Mouse (Mus musculus) MEL (cell line): ENCODE data around the gene Hook2. TPM values are rescaled to one million over a fixed set of nuclear protein-coding genes. Genes with fewer than 3 reads are reported as not detected.

Experiments used
- DNase-seq: peaks from one replicate; pipeline ENCODE4 v3.0.0; 2011; ENCODE audit warnings: low read depth, low spot score
- H3K27ac ChIP-seq: 2 replicates; pipeline ENCODE4 v1.5.1; 2012; ENCODE audit warnings: low read depth, mild to moderate bottlenecking, control low read depth, low read length, moderate library complexity; ENCODE audit not compliant: control insufficient read depth
- H3K27me3 ChIP-seq, 2 experiments: fragments of 150-350 bp in 1 of 2; sonication (generic) in 1 of 2; 2 replicates each; pipeline ENCODE4 v1.6.1; 2012; ENCODE audit warnings: low read length in 2 of 2, mild to moderate bottlenecking in 2 of 2, improper control_type of control experiment in 1 of 2, moderate library complexity in 1 of 2; ENCODE audit not compliant: insufficient read depth in 2 of 2, control insufficient read depth in 1 of 2
- H3K36me3 ChIP-seq, 2 experiments: 2 replicates each; pipeline ENCODE4 v1.6.1; 2012 to 2014; ENCODE audit warnings: low read length in 2 of 2, improper control_type of control experiment in 1 of 2, inconsistent platforms in 1 of 2, mild to moderate bottlenecking in 1 of 2; ENCODE audit not compliant: insufficient read depth in 2 of 2, control insufficient read depth in 1 of 2
- H3K4me1 ChIP-seq, 2 experiments: fragments of 150-350 bp in 1 of 2; sonication (generic) in 1 of 2; 2 replicates each; pipeline ENCODE4 v1.6.1; 2012; ENCODE audit warnings: low read length in 2 of 2, improper control_type of control experiment in 1 of 2, mild to moderate bottlenecking in 1 of 2; ENCODE audit not compliant: insufficient read depth in 2 of 2, control insufficient read depth in 1 of 2
- H3K4me3 ChIP-seq, 2 experiments: fragments of 150-350 bp in 1 of 2; sonication (generic) in 1 of 2; 2 replicates each; pipeline ENCODE4 v1.5.1; 2012; ENCODE audit warnings: low read depth in 2 of 2, low read length in 2 of 2, mild to moderate bottlenecking in 2 of 2, moderate library complexity in 2 of 2, control low read depth in 1 of 2, improper control_type of control experiment in 1 of 2; ENCODE audit not compliant: control insufficient read depth in 1 of 2, insufficient read depth in 1 of 2
- H3K79me2 ChIP-seq: 2 replicates; pipeline ENCODE4 v1.6.1; 2012; ENCODE audit warnings: mild to moderate bottlenecking, low read length, moderate library complexity; ENCODE audit not compliant: control insufficient read depth, poor library complexity, insufficient read depth
- H3K9ac ChIP-seq: 2 replicates; pipeline ENCODE4 v1.6.1; 2012; ENCODE audit warnings: low read depth, mild to moderate bottlenecking, control low read depth, low read length, moderate library complexity; ENCODE audit not compliant: control insufficient read depth, poor library complexity, severe bottlenecking
- H3K9me3 ChIP-seq: fragments of 150-350 bp; sonication (generic); replicated peaks from 2 replicates; pipeline ENCODE4 v1.6.1; 2012; ENCODE audit warnings: mild to moderate bottlenecking, low read length, improper control_type of control experiment, moderate library complexity; ENCODE audit not compliant: insufficient read depth
- BHLHE40 ChIP-seq: IDR thresholded peaks from 2 replicates; pipeline ENCODE4 v1.6.1; 2012; ENCODE audit warnings: low read depth, mild to moderate bottlenecking, inconsistent platforms, low read length, improper control_type of control experiment, borderline replicate concordance
- CHD2 ChIP-seq: IDR thresholded peaks from 2 replicates; pipeline ENCODE4 v1.6.1; 2011; ENCODE audit warnings: low read length, improper control_type of control experiment
- E2F4 ChIP-seq: IDR thresholded peaks from 2 replicates; pipeline ENCODE4 v1.6.1; 2011; ENCODE audit warnings: low read depth, low read length, improper control_type of control experiment, borderline replicate concordance
- EP300 ChIP-seq, 2 experiments: IDR thresholded peaks; 2 replicates each; pipeline ENCODE4 v1.6.1; 2011; ENCODE audit warnings: improper control_type of control experiment in 2 of 2, low read length in 2 of 2, low read depth in 1 of 2, mild to moderate bottlenecking in 1 of 2
- ETS1 ChIP-seq: IDR thresholded peaks from 2 replicates; pipeline ENCODE4 v1.6.1; 2012; ENCODE audit warnings: low read depth, mild to moderate bottlenecking, inconsistent platforms, low read length, improper control_type of control experiment, moderate library complexity
- HCFC1 ChIP-seq: IDR thresholded peaks from 2 replicates; pipeline ENCODE4 v1.6.1; 2012; ENCODE audit warnings: low read depth, mild to moderate bottlenecking, inconsistent platforms, low read length, improper control_type of control experiment, moderate library complexity
- JUND ChIP-seq: IDR thresholded peaks from 2 replicates; pipeline ENCODE4 v1.6.1; 2011; ENCODE audit warnings: low read depth, mild to moderate bottlenecking, improper control_type of control experiment, low read length
- MAZ ChIP-seq: IDR thresholded peaks from 2 replicates; pipeline ENCODE4 v1.6.1; 2012; ENCODE audit warnings: low read depth, mild to moderate bottlenecking, inconsistent platforms, low read length, improper control_type of control experiment
- MEF2A ChIP-seq: IDR thresholded peaks from 2 replicates; pipeline ENCODE4 v1.6.1; 2014; ENCODE audit warnings: low read depth, mild to moderate bottlenecking, inconsistent platforms, low read length, improper control_type of control experiment; ENCODE audit not compliant: poor library complexity, insufficient replicate concordance, severe bottlenecking; ENCODE audit errors: extremely low read depth
- MXI1 ChIP-seq: IDR thresholded peaks from 2 replicates; pipeline ENCODE4 v1.6.1; 2011; ENCODE audit warnings: mild to moderate bottlenecking, low read depth, low read length, improper control_type of control experiment
- MYB ChIP-seq: IDR thresholded peaks from 2 replicates; pipeline ENCODE4 v1.6.1; 2011; ENCODE audit warnings: mild to moderate bottlenecking, low read depth, low read length, improper control_type of control experiment
- NELFE ChIP-seq: IDR thresholded peaks from 2 replicates; pipeline ENCODE4 v1.6.1; 2011; ENCODE audit warnings: low read depth, low read length, improper control_type of control experiment
- NRF1 ChIP-seq: IDR thresholded peaks from 2 replicates; pipeline ENCODE4 v1.6.1; 2014; ENCODE audit warnings: low read depth, mild to moderate bottlenecking, inconsistent platforms, low read length, improper control_type of control experiment, moderate library complexity; ENCODE audit not compliant: poor library complexity, insufficient read depth, severe bottlenecking
- POLR2A ChIP-seq, 2 experiments: IDR thresholded peaks; 2 replicates each; pipeline ENCODE4 v1.6.1; 2011 to 2012; ENCODE audit warnings: low read length in 2 of 2, mild to moderate bottlenecking in 2 of 2, control low read depth in 1 of 2, improper control_type of control experiment in 1 of 2, low read depth in 1 of 2, moderate library complexity in 1 of 2; ENCODE audit not compliant: control insufficient read depth in 1 of 2, insufficient read depth in 1 of 2, poor library complexity in 1 of 2
- POLR2AphosphoS2 ChIP-seq: IDR thresholded peaks from 2 replicates; pipeline ENCODE4 v1.6.1; 2011; ENCODE audit warnings: low read length, improper control_type of control experiment
- POLR2AphosphoS5 ChIP-seq: IDR thresholded peaks from 2 replicates; pipeline ENCODE4 v1.6.1; 2012; ENCODE audit warnings: low read depth, borderline replicate concordance, mild to moderate bottlenecking, inconsistent platforms, low read length, moderate library complexity, mixed read lengths
- RAD21 ChIP-seq: IDR thresholded peaks from 2 replicates; pipeline ENCODE4 v1.6.1; 2011; ENCODE audit warnings: mild to moderate bottlenecking, low read depth, low read length, improper control_type of control experiment
- RCOR1 ChIP-seq: IDR thresholded peaks from 2 replicates; pipeline ENCODE4 v1.6.1; 2012; ENCODE audit warnings: low read depth, mild to moderate bottlenecking, inconsistent platforms, low read length, improper control_type of control experiment
- SMC3 ChIP-seq: IDR thresholded peaks from 2 replicates; pipeline ENCODE4 v1.6.1; 2011; ENCODE audit warnings: low read depth, low read length, improper control_type of control experiment
- TAL1 ChIP-seq: IDR thresholded peaks from 2 replicates; pipeline ENCODE4 v1.6.1; 2012; ENCODE audit warnings: mild to moderate bottlenecking, inconsistent platforms, low read length, moderate library complexity, mixed read lengths
- TBP ChIP-seq: IDR thresholded peaks from 2 replicates; pipeline ENCODE4 v1.8.0; 2011; ENCODE audit warnings: low read depth, low read length, improper control_type of control experiment
- TCF12 ChIP-seq: IDR thresholded peaks from 2 replicates; pipeline ENCODE4 v1.6.1; 2014; ENCODE audit warnings: low read depth, mild to moderate bottlenecking, inconsistent platforms, low read length, improper control_type of control experiment, moderate library complexity
- UBTF ChIP-seq: IDR thresholded peaks from 2 replicates; pipeline ENCODE4 v1.6.1; 2012; ENCODE audit warnings: low read depth, mild to moderate bottlenecking, inconsistent platforms, low read length, improper control_type of control experiment, moderate library complexity, borderline replicate concordance; ENCODE audit not compliant: insufficient read depth
- USF2 ChIP-seq, 2 experiments: IDR thresholded peaks; 2 replicates each; pipeline ENCODE4 v1.6.1; 2011 to 2012; ENCODE audit warnings: improper control_type of control experiment in 2 of 2, low read length in 2 of 2, borderline replicate concordance in 1 of 2, inconsistent platforms in 1 of 2, low read depth in 1 of 2, mild to moderate bottlenecking in 1 of 2; ENCODE audit not compliant: insufficient read depth in 1 of 2
- ZC3H11A ChIP-seq: IDR thresholded peaks from 2 replicates; pipeline ENCODE4 v1.6.1; 2012; ENCODE audit warnings: low read depth, mild to moderate bottlenecking, inconsistent platforms, low read length, improper control_type of control experiment
- ZKSCAN1 ChIP-seq: IDR thresholded peaks from 2 replicates; pipeline ENCODE4 v1.6.1; 2012; ENCODE audit warnings: low read depth, mild to moderate bottlenecking, inconsistent platforms, low read length, improper control_type of control experiment, moderate library complexity
- ZMIZ1 ChIP-seq: IDR thresholded peaks from 2 replicates; pipeline ENCODE4 v1.6.1; 2012; ENCODE audit warnings: low read depth, mild to moderate bottlenecking, inconsistent platforms, low read length, improper control_type of control experiment, moderate library complexity
- polyA plus RNA-seq, 2 experiments: library from polyadenylated mRNA; stranded (reverse) in 1 of 2; unstranded in 1 of 2; fragments of >175 nt in 1 of 2; fragments of >200 nt in 1 of 2; gene quantifications; 2 replicates each; pipeline versions ENCODE4 v1.2.1 to v1.2.4; 2012; ENCODE audit warnings: low replicate concordance in 2 of 2, low read depth in 1 of 2; ENCODE audit not compliant: insufficient read length in 2 of 2, insufficient read depth in 1 of 2, missing spikeins in 1 of 2
- total RNA-seq: library from RNA; depleted of rRNA; stranded (reverse); fragments of 300-350 nt; gene quantifications from 2 replicates; pipeline ENCODE4 v1.2.3, GENCODE M21; 2012

Gene Hook2
- total and polyA plus RNA-seq, 3 experiments, result 10.5 to 17.5 TPM; not detected in 1

GRCm38 (mm10) chr8:85016724-85017123, 26.3 kb downstream of the Hook2 start:
- no peak overlapping the region for H3K9ac ChIP-seq
- no peak overlapping the region for H3K27ac ChIP-seq
- no peaks in the 10 kb centered on the region for H3K9me3 ChIP-seq
- H3K36me3 ChIP-seq, result no peaks in the 10 kb centered on the region
- no peak for DNase-seq
- no peaks in the 10 kb centered on the region for H3K79me2 ChIP-seq
- no peaks in the 10 kb centered on the region for H3K27me3 ChIP-seq
- TF ChIP-seq ZMIZ1, result no peak
- TF ChIP-seq ETS1, result no peak
- TF ChIP-seq USF2 (IDR thresholded peaks at IDR 0.05; ENCODE audit: borderline replicate concordance in 1 of 2, insufficient read depth in 1 of 2, low read depth in 1 of 2, low read length in 2 of 2), result no peak
- TF ChIP-seq HCFC1, result no peak
- TF ChIP-seq POLR2AphosphoS2, result no peak; the same call in 1 of the 2 replicates
- no peak for TF ChIP-seq MYB
- TF ChIP-seq TBP, result no peak
- no peak for TF ChIP-seq E2F4
- TF ChIP-seq MAZ, result no peak
- TF ChIP-seq NELFE, result no peak
- no peak for TF ChIP-seq SMC3
- TF ChIP-seq ZKSCAN1, result no peak
- no peak for TF ChIP-seq MEF2A
- TF ChIP-seq ZC3H11A, result no peak
- TF ChIP-seq POLR2A (IDR thresholded peaks at IDR 0.05; ENCODE audit: control insufficient read depth in 1 of 2, insufficient read depth in 1 of 2, low read depth in 1 of 2, low read length in 2 of 2, poor library complexity in 1 of 2), result no peak
- no peak for TF ChIP-seq JUND
- no peak for TF ChIP-seq CHD2
- no peak for TF ChIP-seq RAD21
- no peaks in the 10 kb centered on the region for H3K4me1 ChIP-seq
- no peak overlapping the region for H3K4me3 ChIP-seq

GRCm38 (mm10) chr8:85017209-85017608, 26.8 kb downstream of the Hook2 start:
- Histone ChIP-seq H3K79me2 (peaks cover 2% of the 10 kb centered on the region; the same call in 1 of the 2 replicates), H3K36me3 (no peaks in the 10 kb centered on the region), H3K9ac (no peak overlapping the region), H3K4me1 (no peaks in the 10 kb centered on the region), H3K4me3 (no peak overlapping the region), H3K9me3 (no peaks in the 10 kb centered on the region), H3K27me3 (no peaks in the 10 kb centered on the region), H3K27ac (no peak overlapping the region)
- no peak for TF ChIP-seq RCOR1
- no peak for TF ChIP-seq CHD2
- TF ChIP-seq ZC3H11A, result no peak
- no peak for TF ChIP-seq TAL1
- TF ChIP-seq E2F4, result no peak
- TF ChIP-seq NRF1, result no peak
- no peak for TF ChIP-seq POLR2A (IDR thresholded peaks at IDR 0.05; ENCODE audit: control insufficient read depth in 1 of 2, insufficient read depth in 1 of 2, low read depth in 1 of 2, low read length in 2 of 2, poor library complexity in 1 of 2)
- no peak for TF ChIP-seq EP300 (IDR thresholded peaks at IDR 0.05; ENCODE audit: low read depth in 1 of 2, low read length in 2 of 2)
- no peak for TF ChIP-seq MEF2A
- TF ChIP-seq USF2 (IDR thresholded peaks at IDR 0.05; ENCODE audit: borderline replicate concordance in 1 of 2, insufficient read depth in 1 of 2, low read depth in 1 of 2, low read length in 2 of 2), result no peak
- TF ChIP-seq RAD21, result no peak
- no peak for TF ChIP-seq TCF12
- no peak for TF ChIP-seq MXI1
- no peak for TF ChIP-seq MAZ
- no peak for TF ChIP-seq UBTF
- no peak for TF ChIP-seq TBP
- no peak for TF ChIP-seq POLR2AphosphoS5
- TF ChIP-seq BHLHE40, result no peak
- no peak for DNase-seq
